Mouse (Mus musculus): ENCODE measurements around the gene Mall.

Mall gene

GRCm38 (mm10) chr2:127729671-127730070 lies at the start of gene Mall:
TSS of gene Mall (minus strand) at chr2:127729932.
- no peak for DNase-seq

- DNase-seq = no peak
These were observed 48.7 kb upstream of the Mall start for GRCm38 (mm10) chr2:127778451-127778850.

GRCm38 (mm10) chr2:127775013-127775412 lies 45.3 kb upstream of the Mall start:
- no peak for DNase-seq

- no peak for DNase-seq
These were observed 44.8 kb upstream of the Mall start for GRCm38 (mm10) chr2:127774578-127774941.

- DNase-seq = peak; percentile 79
These were observed 44.3 kb upstream of the Mall start for GRCm38 (mm10) chr2:127773938-127774577.

GRCm38 (mm10) chr2:127761587-127761986 lies 31.9 kb upstream of the Mall start:
- no peak for DNase-seq

- DNase-seq = no peak
These were observed 30.8 kb upstream of the Mall start for GRCm38 (mm10) chr2:127760429-127761000.

GRCm38 (mm10) chr2:127760014-127760413 lies 30.3 kb upstream of the Mall start:
- DNase-seq = no peak

- no peak for DNase-seq
These were observed 29.6 kb upstream of the Mall start for GRCm38 (mm10) chr2:127759157-127759880.

GRCm38 (mm10) chr2:127757171-127757570 lies 27.4 kb upstream of the Mall start:
- no peak for DNase-seq

GRCm38 (mm10) chr2:127754113-127754512 lies 24.4 kb upstream of the Mall start:
- DNase-seq = no peak

GRCm38 (mm10) chr2:127751849-127752610 lies 22.3 kb upstream of the Mall start:
- DNase-seq = no peak

GRCm38 (mm10) chr2:127749376-127749775 lies 19.6 kb upstream of the Mall start:
- no peak for DNase-seq

- no peak for DNase-seq
These were observed 18.6 kb upstream of the Mall start for GRCm38 (mm10) chr2:127748316-127748715.

- DNase-seq = no peak
These were observed 12.9 kb upstream of the Mall start for GRCm38 (mm10) chr2:127742637-127743036.

GRCm38 (mm10) chr2:127740756-127741519 lies 11.2 kb upstream of the Mall start:
- no peak for DNase-seq

- no peak for DNase-seq
These were observed 8.2 kb upstream of the Mall start for GRCm38 (mm10) chr2:127737885-127738284.

- no peak for DNase-seq
These were observed 7.0 kb upstream of the Mall start for GRCm38 (mm10) chr2:127736631-127737209.

- DNase-seq = no peak
These were observed 5.9 kb upstream of the Mall start for GRCm38 (mm10) chr2:127735512-127736145.

GRCm38 (mm10) chr2:127734889-127735288 lies 5.2 kb upstream of the Mall start:
- no peak for DNase-seq

GRCm38 (mm10) chr2:127730301-127730997 lies 717 bp upstream of the Mall start:
- no peak for DNase-seq

Data from liver (tissue).